Mouse (Mus musculus) lung, postnatal 0 days (tissue): ENCODE data around the gene Pmvk.

Source experiments
- CTCF ChIP-seq: IDR thresholded peaks from 2 replicates; pipeline ENCODE4 v1.5.1; 2016; ENCODE audit warnings: antibody characterized with exemption, mild to moderate bottlenecking
- EP300 ChIP-seq: IDR thresholded peaks from 2 replicates; pipeline ENCODE4 v1.6.1; 2016; ENCODE audit warnings: antibody characterized with exemption, mild to moderate bottlenecking, control low read depth

- TF ChIP-seq CTCF (peak; percentile 44), EP300 (no peak)
Observed at GRCm38 (mm10) chr3:89501486-89501885, 47.1 kb downstream of the Pmvk start.
